Mouse (Mus musculus) CH12.LX (cell line): Measurements from ENCODE around the gene Grik1.

Experiments used
- BHLHE40 ChIP-seq: IDR thresholded peaks from 2 replicates; pipeline ENCODE4 v1.6.1; 2011; ENCODE audit warnings: mild to moderate bottlenecking, low read depth, low read length, improper control_type of control experiment
- CHD1 ChIP-seq: IDR thresholded peaks from 2 replicates; pipeline ENCODE4 v1.6.1; 2012; ENCODE audit warnings: low read depth, low read length, improper control_type of control experiment, inconsistent platforms
- CTCF ChIP-seq, 2 experiments: IDR thresholded peaks in 1 of 2; conservative IDR thresholded peaks in 1 of 2; 2 replicates each; pipeline ENCODE4 v1.5.1; 2011 to 2012; ENCODE audit warnings: low read depth in 2 of 2, low read length in 2 of 2, improper control_type of control experiment in 1 of 2, inconsistent platforms in 1 of 2, mild to moderate bottlenecking in 1 of 2, moderate library complexity in 1 of 2
- E2F4 ChIP-seq: IDR thresholded peaks from 2 replicates; pipeline ENCODE4 v1.6.1; 2011; ENCODE audit warnings: low read depth, low read length, improper control_type of control experiment; ENCODE audit not compliant: insufficient replicate concordance
- ELF1 ChIP-seq: IDR thresholded peaks from 2 replicates; pipeline ENCODE4 v1.6.1; 2014; ENCODE audit warnings: low read depth, mild to moderate bottlenecking, inconsistent platforms, low read length, improper control_type of control experiment
- EP300 ChIP-seq: IDR thresholded peaks from 2 replicates; pipeline ENCODE4 v1.6.1; 2011; ENCODE audit warnings: low read length, improper control_type of control experiment
- POLR2A ChIP-seq: IDR thresholded peaks from 2 replicates; pipeline ENCODE4 v1.6.1; 2011; ENCODE audit warnings: low read depth, mild to moderate bottlenecking, improper control_type of control experiment, low read length
- POLR2AphosphoS2 ChIP-seq: IDR thresholded peaks from 2 replicates; pipeline ENCODE4 v1.6.1; 2011; ENCODE audit warnings: low read depth, low read length, improper control_type of control experiment
- RAD21 ChIP-seq: IDR thresholded peaks from 2 replicates; pipeline ENCODE4 v1.6.1; 2011; ENCODE audit warnings: low read depth, mild to moderate bottlenecking, low read length, improper control_type of control experiment, moderate library complexity
- RCOR1 ChIP-seq: conservative IDR thresholded peaks from 2 replicates; pipeline ENCODE4 v1.6.1; 2012; ENCODE audit warnings: low read depth, mild to moderate bottlenecking, inconsistent platforms, low read length, improper control_type of control experiment
- SMC3 ChIP-seq: IDR thresholded peaks from 2 replicates; pipeline ENCODE4 v1.6.1; 2011; ENCODE audit warnings: low read depth, low read length, improper control_type of control experiment

DNA sequence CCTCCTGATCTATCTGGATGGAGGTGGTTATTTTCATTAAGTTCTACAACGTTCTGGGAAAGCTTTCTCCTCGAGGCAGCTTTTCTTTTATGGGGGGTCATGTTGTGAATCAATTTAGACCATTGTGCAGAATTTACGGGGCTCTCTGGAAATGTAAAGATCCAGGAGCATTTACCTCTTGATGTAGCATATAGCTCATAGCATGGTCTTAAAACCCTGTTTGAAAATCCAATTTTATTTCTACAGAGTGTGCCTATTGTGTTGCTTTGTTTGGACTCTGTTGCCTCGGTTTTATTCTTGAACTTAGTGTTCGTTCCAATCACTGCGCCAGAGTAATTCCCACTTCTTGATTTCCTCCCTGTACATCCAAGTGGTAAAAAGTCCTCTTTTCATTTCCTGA is 328.6 kb downstream of the Grik1 start:
- TF ChIP-seq POLR2AphosphoS2: no peak
- TF ChIP-seq SMC3: no peak
- TF ChIP-seq EP300: no peak
- TF ChIP-seq RAD21: no peak
- no peak for TF ChIP-seq E2F4
- TF ChIP-seq BHLHE40: no peak
- TF ChIP-seq POLR2A: no peak
- TF ChIP-seq RCOR1: no peak
- TF ChIP-seq CTCF (conservative IDR thresholded peaks at IDR 0.05 in 1 of 2, IDR thresholded peaks at IDR 0.05 in 1 of 2; ENCODE audit: low read depth in 2 of 2, low read length in 2 of 2): no peak
- no peak for TF ChIP-seq CHD1
- TF ChIP-seq ELF1: no peak
